Mouse (Mus musculus): Measurements from ENCODE around the gene Nudt9.

The Nudt9 gene

GRCm38 (mm10) chr5:104024762-104025161 is 21.3 kb upstream of the Nudt9 start:
- ChIA-PET POLR2A (interaction anchor here in 3 of 4 experiments (0.9 to 1.5 kb wide), 5 partner anchors 12 to 23 kb away, joined by 3 to 4 read pairs (median 3); no protein-coding TSS in a partner anchor), CTCF (interaction anchor here in 3 of 4 experiments (0.9 to 1.7 kb wide), 5 partner anchors 15 to 50 kb away, joined by 3 to 7 read pairs (median 4); no protein-coding TSS in a partner anchor)

- ChIA-PET CTCF (interaction anchor here (0.5 to 1.7 kb wide), 6 partner anchors 14 to 174 kb away, joined by 3 to 8 read pairs (median 4); no protein-coding TSS in a partner anchor), POLR2A (interaction anchor here (0.6 to 1.5 kb wide), 6 partner anchors 14 to 412 kb away, joined by 3 to 4 read pairs (median 3); no protein-coding TSS in a partner anchor)
These were observed 20.8 kb upstream of the Nudt9 start for GRCm38 (mm10) chr5:104025245-104025854.

GRCm38 (mm10) chr5:104032434-104033097 is 13.5 kb upstream of the Nudt9 start:
- ChIA-PET CTCF (interaction anchor here in 2 of 4 experiments (0.5 to 0.8 kb wide), 2 partner anchors 33 to 640 kb away, joined by 3 to 7 read pairs; no protein-coding TSS in a partner anchor), POLR2A (interaction anchor here in 2 of 4 experiments (0.8 to 1.3 kb wide), 2 partner anchors 9 to 30 kb away, joined by 3 read pairs; no protein-coding TSS in a partner anchor)

GRCm38 (mm10) chr5:104035066-104035465 is 11.0 kb upstream of the Nudt9 start:
- POLR2A ChIA-PET, result interaction anchor here in 1 of 4 experiments (1.2 kb wide), 1 partner anchor 13 kb away, joined by 4 read pairs; no protein-coding TSS in a partner anchor
- CTCF ChIA-PET, result interaction anchor here in 1 of 4 experiments (0.6 kb wide), 1 partner anchor 40 kb away, joined by 3 read pairs; no protein-coding TSS in a partner anchor

GRCm38 (mm10) chr5:104035824-104036223 is 10.3 kb upstream of the Nudt9 start:
- ChIA-PET CTCF (no interaction called here), POLR2A (interaction anchor here in 1 of 4 experiments (1.2 kb wide), 1 partner anchor 13 kb away, joined by 4 read pairs; no protein-coding TSS in a partner anchor)

- CTCF ChIA-PET, result no interaction called here
- POLR2A ChIA-PET, result no interaction called here
These were observed 9.4 kb upstream of the Nudt9 start for GRCm38 (mm10) chr5:104036686-104037085.

GRCm38 (mm10) chr5:104039154-104039932 is 6.8 kb upstream of the Nudt9 start:
- ChIA-PET POLR2A (interaction anchor here in 3 of 4 experiments (0.7 to 1.5 kb wide), 8 partner anchors 14 to 74 kb away, joined by 3 to 12 read pairs (median 4); partner anchors contain the start of gene Hsd17b11 (in 2 of the 3)), CTCF (interaction anchor here (0.5 to 2.2 kb wide), 31 partner anchors 9 to 301 kb away, joined by 3 to 49 read pairs (median 5); partner anchors contain the start of gene Hsd17b11 (in 1 of the 4))

GRCm38 (mm10) chr5:104042906-104043305 is 3.2 kb upstream of the Nudt9 start:
- CTCF ChIA-PET, result interaction anchor here in 3 of 4 experiments (1.1 to 1.9 kb wide), 3 partner anchors 15 to 43 kb away, joined by 4 to 7 read pairs (median 4); no protein-coding TSS in a partner anchor
- POLR2A ChIA-PET, result interaction anchor here in 3 of 4 experiments (0.5 to 1.9 kb wide), 6 partner anchors 18 to 292 kb away, joined by 3 to 6 read pairs (median 4); no protein-coding TSS in a partner anchor

- CTCF ChIA-PET, result interaction anchor here in 1 of 4 experiments (0.8 kb wide), 1 partner anchor 44 kb away, joined by 5 read pairs; no protein-coding TSS in a partner anchor
- POLR2A ChIA-PET, result interaction anchor here in 2 of 4 experiments (0.9 to 1.9 kb wide), 6 partner anchors 9 to 291 kb away, joined by 3 to 6 read pairs (median 4); no protein-coding TSS in a partner anchor
These were observed 2.4 kb upstream of the Nudt9 start for GRCm38 (mm10) chr5:104043704-104044103.

GRCm38 (mm10) chr5:104047200-104048105 is 1.3 kb downstream of the Nudt9 start:
- ChIA-PET CTCF (interaction anchor here (0.6 to 2.9 kb wide), 15 partner anchors 8 to 293 kb away, joined by 3 to 14 read pairs (median 3); no protein-coding TSS in a partner anchor), POLR2A (interaction anchor here in 3 of 4 experiments (0.6 to 2.9 kb wide), 12 partner anchors 9 to 322 kb away, joined by 3 to 11 read pairs (median 4); partner anchors contain the start of gene Hsd17b11 (in 1 of the 3))

- POLR2A ChIA-PET, result interaction anchor here in 3 of 4 experiments (0.7 to 2.9 kb wide), 12 partner anchors 8 to 323 kb away, joined by 3 to 11 read pairs (median 4); partner anchors contain the start of gene Hsd17b11 (in 1 of the 3)
- CTCF ChIA-PET, result interaction anchor here (0.5 to 2.9 kb wide), 16 partner anchors 8 to 292 kb away, joined by 3 to 14 read pairs (median 3); no protein-coding TSS in a partner anchor
These were observed 2.0 kb downstream of the Nudt9 start for GRCm38 (mm10) chr5:104048139-104048538.

- ChIA-PET POLR2A (interaction anchor here in 1 of 4 experiments (0.7 to 1.2 kb wide), 3 partner anchors 9 to 125 kb away, joined by 3 to 4 read pairs (median 4); partner anchors contain the start of gene Gm17660), CTCF (interaction anchor here in 3 of 4 experiments (0.8 to 2.2 kb wide), 7 partner anchors 11 to 288 kb away, joined by 3 to 13 read pairs (median 3); no protein-coding TSS in a partner anchor)
These were observed 6.8 kb downstream of the Nudt9 start for GRCm38 (mm10) chr5:104052956-104053355.

- CTCF ChIA-PET, result interaction anchor here in 3 of 4 experiments (0.7 to 3.9 kb wide), 4 partner anchors 18 to 127 kb away, joined by 3 to 37 read pairs (median 8); no protein-coding TSS in a partner anchor
- POLR2A ChIA-PET, result interaction anchor here in 1 of 4 experiments (0.7 to 1.0 kb wide), 2 partner anchors 29 to 53 kb away, joined by 3 to 4 read pairs; no protein-coding TSS in a partner anchor
These were observed 8.8 kb downstream of the Nudt9 start for GRCm38 (mm10) chr5:104054938-104055337.

GRCm38 (mm10) chr5:104055816-104056215 is 9.7 kb downstream of the Nudt9 start:
- ChIA-PET CTCF (interaction anchor here (0.8 to 5.3 kb wide), 10 partner anchors 17 to 128 kb away, joined by 3 to 37 read pairs (median 4); no protein-coding TSS in a partner anchor), POLR2A (interaction anchor here in 2 of 4 experiments (0.6 to 1.0 kb wide), 4 partner anchors 8 to 53 kb away, joined by 3 to 5 read pairs (median 4); no protein-coding TSS in a partner anchor)

- CTCF ChIA-PET, result interaction anchor here (0.9 to 5.3 kb wide), 13 partner anchors 8 to 283 kb away, joined by 3 to 37 read pairs (median 4); no protein-coding TSS in a partner anchor
- POLR2A ChIA-PET, result interaction anchor here in 2 of 4 experiments (0.8 to 2.4 kb wide), 3 partner anchors 8 to 13 kb away, joined by 3 to 11 read pairs (median 3); no protein-coding TSS in a partner anchor
These were observed 10.2 kb downstream of the Nudt9 start for GRCm38 (mm10) chr5:104056295-104056694.

- CTCF ChIA-PET, result interaction anchor here (0.5 to 5.3 kb wide), 31 partner anchors 10 to 1329 kb away, joined by 3 to 37 read pairs (median 4); partner anchors contain the start of genes Dspp (in 1 of the 4), Gm17660 (in 1 of the 4) and Hsd17b11 (in 1 of the 4)
- POLR2A ChIA-PET, result interaction anchor here in 3 of 4 experiments (1.1 to 2.4 kb wide), 5 partner anchors 10 to 160 kb away, joined by 3 to 11 read pairs (median 6); no protein-coding TSS in a partner anchor
These were observed 11.9 kb downstream of the Nudt9 start for GRCm38 (mm10) chr5:104058021-104058420.

Measured in embryonic stem cell, embryonic (primary cell).